Mouse (Mus musculus): ENCODE measurements around the gene Ccdc102a.
"Not testable (repeated sequence)": the region's sequence is repeated elsewhere in the genome, so short reads cannot be mapped to it uniquely, and the experiment has no call there.

Gene Ccdc102a

GRCm38 (mm10) chr8:94875096-94875870, 42.6 kb downstream of the Ccdc102a start:
- no peak for DNase-seq (ENCODE audit: low read depth, low spot score)

- DNase-seq (ENCODE audit: low read depth, low spot score) = no peak
Observed at GRCm38 (mm10) chr8:94874358-94874757, 43.5 kb downstream of the Ccdc102a start.

- DNase-seq (ENCODE audit: low read depth, low spot score) = no peak
Observed at GRCm38 (mm10) chr8:94872576-94872975, 45.3 kb downstream of the Ccdc102a start.

- DNase-seq (ENCODE audit: low read depth, low spot score) = no peak
Observed at GRCm38 (mm10) chr8:94872156-94872555, 45.7 kb downstream of the Ccdc102a start.

GRCm38 (mm10) chr8:94871108-94871894, 46.6 kb downstream of the Ccdc102a start:
- peak; percentile 89 for DNase-seq (ENCODE audit: low read depth, low spot score)

- DNase-seq (ENCODE audit: low read depth, low spot score) = no peak
Observed at GRCm38 (mm10) chr8:94870474-94871107, 47.3 kb downstream of the Ccdc102a start.

- DNase-seq (ENCODE audit: low read depth, low spot score) = no peak
Observed at GRCm38 (mm10) chr8:94870003-94870402, 47.9 kb downstream of the Ccdc102a start.

GRCm38 (mm10) chr8:94869146-94869545, 48.8 kb downstream of the Ccdc102a start:
- DNase-seq (ENCODE audit: low read depth, low spot score) = no peak

GRCm38 (mm10) chr8:94866921-94867320, 51.0 kb downstream of the Ccdc102a start:
- DNase-seq (ENCODE audit: low read depth, low spot score) = no peak

- no peak for DNase-seq (ENCODE audit: low read depth, low spot score)
Observed at GRCm38 (mm10) chr8:94865292-94865691, 52.6 kb downstream of the Ccdc102a start.

- no peak for DNase-seq (ENCODE audit: low read depth, low spot score)
Observed at GRCm38 (mm10) chr8:94863897-94864673, 53.8 kb downstream of the Ccdc102a start.

- no peak for DNase-seq (ENCODE audit: low read depth, low spot score)
Observed at GRCm38 (mm10) chr8:94862487-94863220, 55.2 kb downstream of the Ccdc102a start.

- no peak for DNase-seq (ENCODE audit: low read depth, low spot score)
Observed at GRCm38 (mm10) chr8:94861352-94861910, 56.5 kb downstream of the Ccdc102a start.

GRCm38 (mm10) chr8:94857346-94858173, 60.3 kb downstream of the Ccdc102a start, which contains the start of gene Polr2c:
Polr2c (plus strand) TSS chr8:94857450.
- DNase-seq (ENCODE audit: low read depth, low spot score) = no peak

- DNase-seq (ENCODE audit: low read depth, low spot score) = no peak
Observed at GRCm38 (mm10) chr8:94857011-94857345, 60.9 kb downstream of the Ccdc102a start.

GRCm38 (mm10) chr8:94854761-94855160, 63.1 kb downstream of the Ccdc102a start:
- DNase-seq (ENCODE audit: low read depth, low spot score) = not testable (repeated sequence)
